Mouse (Mus musculus) myocyte (in vitro differentiated cells): ENCODE results near the gene Med17.

Source experiments
- E2F4 ChIP-seq: IDR thresholded peaks from one replicate; pipeline ENCODE4 v1.6.1; 2011; ENCODE audit warnings: mild to moderate bottlenecking, control low read depth, moderate library complexity; ENCODE audit not compliant: insufficient read depth
- MAX ChIP-seq: IDR thresholded peaks from one replicate; pipeline ENCODE4 v1.6.1; 2011; ENCODE audit warnings: low read depth, mild to moderate bottlenecking, control low read depth
- MYOD1 ChIP-seq, 3 experiments: IDR thresholded peaks; one replicate each; pipeline ENCODE4 v1.6.1; 2011; ENCODE audit warnings: control low read depth in 2 of 3, low read depth in 2 of 3, mild to moderate bottlenecking in 2 of 3, moderate library complexity in 1 of 3; ENCODE audit not compliant: insufficient read length in 2 of 3, control insufficient read depth in 1 of 3
- POLR2A ChIP-seq: IDR thresholded peaks from one replicate; pipeline ENCODE4 v1.6.1; 2011; ENCODE audit warnings: low read depth, mild to moderate bottlenecking, control low read depth, moderate library complexity; ENCODE audit not compliant: insufficient read length
- POLR2AphosphoS2 ChIP-seq: IDR thresholded peaks from one replicate; pipeline ENCODE4 v1.6.1; 2011; ENCODE audit warnings: low read depth, control low read depth; ENCODE audit not compliant: insufficient read length
- USF1 ChIP-seq: IDR thresholded peaks from one replicate; pipeline ENCODE4 v1.6.1; 2011; ENCODE audit warnings: low read depth, mild to moderate bottlenecking, control low read depth, moderate library complexity

DNA sequence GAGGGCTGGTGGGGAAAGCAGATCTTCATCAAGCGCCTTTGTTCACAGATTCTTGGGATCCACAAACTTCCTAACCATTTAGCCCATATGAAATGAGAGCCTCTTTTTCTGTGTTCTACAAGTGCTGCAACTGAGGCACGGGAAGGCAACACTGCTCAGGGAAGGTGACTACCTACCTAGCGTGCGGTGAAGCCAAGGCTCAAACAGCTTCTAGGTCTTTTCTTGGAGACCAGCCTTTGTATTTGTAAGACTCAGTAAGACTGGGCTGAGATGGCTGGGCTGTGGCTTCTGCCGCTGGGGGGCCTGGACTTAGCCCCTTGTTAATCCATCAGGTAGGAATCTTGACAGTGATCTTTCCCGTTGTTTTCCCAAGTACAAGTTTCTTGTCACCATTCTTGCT, 39.7 kb downstream of the Med17 start:
- TF ChIP-seq USF1 (no peak), E2F4 (no peak), MYOD1 (IDR thresholded peaks at IDR 0.05; ENCODE audit: control insufficient read depth in 1 of 3, insufficient read length in 2 of 3, low read depth in 2 of 3) (no peak), POLR2AphosphoS2 (no peak), POLR2A (no peak), MAX (no peak)
